ENCODE assay signal across 8 mouse cellular contexts in the genomic region with DNA sequence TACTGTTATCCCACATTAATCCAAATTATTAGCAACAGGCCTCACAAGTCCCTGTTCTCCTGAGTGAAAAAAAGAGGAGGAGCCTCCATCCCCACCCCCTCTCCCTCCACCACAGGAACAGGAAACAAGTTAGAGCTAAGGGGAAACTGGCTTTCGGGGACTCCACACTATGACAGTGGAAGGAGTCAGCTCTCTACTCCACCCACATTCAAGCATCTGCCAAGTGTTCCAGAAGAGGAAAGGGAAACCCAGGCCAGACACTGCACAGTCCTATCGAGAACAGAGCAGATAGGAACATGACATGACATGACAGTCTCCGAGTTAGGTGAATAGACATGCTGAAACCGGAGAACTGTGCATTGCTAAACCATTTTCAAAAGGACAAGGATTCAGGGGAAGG.
A peak's percentile ranks its signal among the peaks of the same experiment; 100 is the strongest.
DNase-seq lines count a peak whose midpoint lies in the region; ATAC-seq lines count a peak whose summit lies in the region.

No protein-coding gene starts in this region.

- 53% methylated on average over 4 of the region's 4 CpGs for WGBS in hindbrain, embryonic 16.5 days
- WGBS in forebrain, embryonic 14.5 days = 64% methylated on average over 4 of the region's 4 CpGs
- 54% methylated on average over 4 of the region's 4 CpGs for WGBS in intestine, embryonic 15.5 days

- no peak overlapping the region for H3K9ac ChIP-seq in hindbrain, embryonic 16.5 days (ENCODE audit: low read depth, low read length)
- H3K9ac ChIP-seq in forebrain, embryonic 14.5 days (ENCODE audit: low read length) = no peak overlapping the region
- no peak overlapping the region for H3K9ac ChIP-seq in intestine, embryonic 15.5 days

- DNase-seq in testis, postnatal 14 days (ENCODE audit: low spot score) = peak; percentile 14
- DNase-seq in testis, postnatal 10 days (ENCODE audit: low spot score) = no peak
- peak; percentile 36 for DNase-seq in gastrocnemius, postnatal 14 days
- peak; percentile 73 for DNase-seq in kidney, adult 9 months
- peak; percentile 83 for DNase-seq in lung, postnatal 25 days (ENCODE audit: low spot score)
- no peak for DNase-seq in forebrain, embryonic 14.5 days (ENCODE audit: low spot score)

- H3K4me2 ChIP-seq in hindbrain, embryonic 16.5 days (ENCODE audit: low read length) = no peak overlapping the region
- H3K4me2 ChIP-seq in forebrain, embryonic 14.5 days (ENCODE audit: low read length) = no peak overlapping the region
- H3K4me2 ChIP-seq in intestine, embryonic 15.5 days (replicated peaks) = no peak overlapping the region

- H3K4me3 ChIP-seq in hindbrain, embryonic 16.5 days (ENCODE audit: low read length) = no peak overlapping the region
- H3K4me3 ChIP-seq in forebrain, embryonic 14.5 days (ENCODE audit: low read depth, low read length) = no peak overlapping the region
- no peak overlapping the region for H3K4me3 ChIP-seq in intestine, embryonic 15.5 days (replicated peaks)

- ATAC-seq in hindbrain, embryonic 16.5 days = no peak; the same call in 1 of the 2 replicates
- ATAC-seq in forebrain, embryonic 14.5 days = no peak
- ATAC-seq in intestine, embryonic 15.5 days = no peak

- no peaks in the 10 kb centered on the region for H3K27me3 ChIP-seq in hindbrain, embryonic 16.5 days (replicated peaks; ENCODE audit: control insufficient read depth, insufficient read depth, low read length)
- no peaks in the 10 kb centered on the region for H3K27me3 ChIP-seq in forebrain, embryonic 14.5 days (replicated peaks; ENCODE audit: control insufficient read depth, insufficient read depth, low read length)
- no peaks in the 10 kb centered on the region for H3K27me3 ChIP-seq in intestine, embryonic 15.5 days (replicated peaks)

- no peak overlapping the region for H3K27ac ChIP-seq in hindbrain, embryonic 16.5 days (ENCODE audit: low read depth, low read length)
- no peak overlapping the region for H3K27ac ChIP-seq in forebrain, embryonic 14.5 days (ENCODE audit: low read depth, low read length)
- no peak overlapping the region for H3K27ac ChIP-seq in intestine, embryonic 15.5 days

- H3K9me3 ChIP-seq in hindbrain, embryonic 16.5 days (ENCODE audit: control insufficient read depth, low read length) = no peaks in the 10 kb centered on the region
- H3K9me3 ChIP-seq in forebrain, embryonic 14.5 days (replicated peaks; ENCODE audit: control insufficient read depth, low read length) = no peaks in the 10 kb centered on the region
- no peaks in the 10 kb centered on the region for H3K9me3 ChIP-seq in intestine, embryonic 15.5 days

- H3K36me3 ChIP-seq in hindbrain, embryonic 16.5 days (ENCODE audit: control insufficient read depth, insufficient read depth, low read length) = 0 out of 2 replicates have a peak, but pooled peaks cover 2% of the 10 kb centered on the region
- H3K36me3 ChIP-seq in forebrain, embryonic 14.5 days (ENCODE audit: control insufficient read depth, insufficient read depth, low read length) = no peaks in the 10 kb centered on the region
- H3K36me3 ChIP-seq in intestine, embryonic 15.5 days = peaks cover 3% of the 10 kb centered on the region; the same call in 1 of the 2 replicates

- intact Hi-C loops in gastrocnemius, postnatal 14 days (cut with DNase I; ENCODE audit: low total_unique reads) = no loop called here

- H3K4me1 ChIP-seq in hindbrain, embryonic 16.5 days (ENCODE audit: control insufficient read depth, insufficient read depth, low read depth, low read length) = peaks cover 11% of the 10 kb centered on the region
- no peaks in the 10 kb centered on the region for H3K4me1 ChIP-seq in forebrain, embryonic 14.5 days (ENCODE audit: control insufficient read depth, insufficient read depth, low read length)
- peaks cover 10% of the 10 kb centered on the region; the same call in 1 of the 2 replicates for H3K4me1 ChIP-seq in intestine, embryonic 15.5 days (replicated peaks)

Comparison
In these comparisons a context has a peak if more than half of its experiments do, and no peak if none do; other contexts are left out.
1. DNase-seq: peak in testis, postnatal 14 days (single experiment), gastrocnemius, postnatal 14 days (single experiment), kidney, adult 9 months (single experiment) and lung, postnatal 25 days (single experiment); none in testis, postnatal 10 days (single experiment) and forebrain, embryonic 14.5 days (single experiment).